Mouse (Mus musculus): ENCODE measurements around the gene Plcb1. TPM values are rescaled to one million over a fixed set of nuclear protein-coding genes. Genes with fewer than 3 reads are reported as not detected.

Plcb1 gene
- polyA plus RNA-seq, 1 experiment from 2014 or later, result 34.5 TPM

DNA sequence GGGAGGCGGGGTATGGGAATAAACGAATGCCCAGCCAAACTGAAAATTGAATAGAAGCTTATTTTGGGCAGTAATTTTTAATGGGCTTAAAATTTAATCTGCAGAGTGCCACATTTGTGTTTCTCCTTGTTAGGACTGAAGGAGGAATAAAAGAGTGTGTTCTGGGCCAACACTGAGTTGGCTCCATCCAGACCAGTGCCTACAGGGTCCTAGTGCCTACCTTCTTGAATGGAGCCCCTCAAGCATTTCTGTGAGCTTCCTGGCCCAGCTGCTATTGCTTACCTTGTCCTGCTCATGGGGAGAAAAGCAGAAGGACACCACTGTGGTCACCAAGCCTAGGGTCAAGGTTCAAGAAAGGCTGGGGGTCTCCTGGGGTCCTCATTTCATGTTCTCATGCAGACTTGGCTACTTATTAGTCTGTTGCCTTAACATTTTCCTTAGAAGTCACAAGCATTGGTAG, 128.3 kb downstream of the Plcb1 start:
- Histone ChIP-seq H3K27me3 (ENCODE audit: control insufficient read depth, insufficient read depth, low read length) (no peaks in the 10 kb centered on the region), H3K4me1 (ENCODE audit: control insufficient read depth, insufficient read depth, low read length) (0 out of 2 replicates have a peak, but pooled peaks cover 6% of the 10 kb centered on the region), H3K9me3 (ENCODE audit: control insufficient read depth, low read length) (no peaks in the 10 kb centered on the region), H3K27ac (ENCODE audit: low read depth, low read length) (no peak overlapping the region), H3K4me3 (ENCODE audit: low read length) (no peak overlapping the region), H3K4me2 (replicated peaks; ENCODE audit: low read depth, low read length) (no peak overlapping the region), H3K9ac (ENCODE audit: low read depth, low read length) (no peak overlapping the region), H3K36me3 (ENCODE audit: control insufficient read depth, insufficient read depth, low read length) (no peaks in the 10 kb centered on the region)
- no peak for ATAC-seq (ENCODE audit: low FRiP score, low TSS enrichment)
- 82% methylated on average over 2 of the region's 2 CpGs for WGBS

DNA sequence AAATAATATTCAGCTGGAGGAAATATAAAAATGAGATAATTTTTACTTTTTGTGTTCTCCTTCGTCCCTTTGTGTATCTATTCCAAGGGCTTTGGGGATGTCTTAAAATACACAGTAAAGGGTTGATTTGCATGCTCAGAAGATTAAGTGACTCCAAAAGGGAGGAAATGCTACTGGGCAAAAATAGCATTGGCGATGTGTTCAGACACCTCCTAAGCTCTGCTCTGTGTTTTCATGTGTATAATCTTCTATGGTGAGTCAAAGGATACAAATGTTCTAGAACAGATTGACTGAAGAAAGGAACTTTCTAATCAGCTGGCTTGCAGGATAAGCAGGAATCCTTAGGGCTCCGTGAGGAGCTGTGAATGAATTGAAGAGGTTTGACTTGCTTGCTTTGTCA, 129.2 kb downstream of the Plcb1 start:
- H3K9ac ChIP-seq (ENCODE audit: low read depth, low read length), result no peak overlapping the region
- no peaks in the 10 kb centered on the region for H3K36me3 ChIP-seq (ENCODE audit: control insufficient read depth, insufficient read depth, low read length)
- 88% methylated on average over 3 of the region's 3 CpGs for WGBS
- H3K4me3 ChIP-seq (ENCODE audit: low read length), result no peak overlapping the region
- no peak overlapping the region for H3K27ac ChIP-seq (ENCODE audit: low read depth, low read length)
- no peaks in the 10 kb centered on the region for H3K27me3 ChIP-seq (ENCODE audit: control insufficient read depth, insufficient read depth, low read length)
- H3K9me3 ChIP-seq (ENCODE audit: control insufficient read depth, low read length), result no peaks in the 10 kb centered on the region
- no peak overlapping the region for H3K4me2 ChIP-seq (replicated peaks; ENCODE audit: low read depth, low read length)
- 0 out of 2 replicates have a peak, but pooled peaks cover 6% of the 10 kb centered on the region for H3K4me1 ChIP-seq (ENCODE audit: control insufficient read depth, insufficient read depth, low read length)
- ATAC-seq (ENCODE audit: low FRiP score, low TSS enrichment), result no peak

DNA sequence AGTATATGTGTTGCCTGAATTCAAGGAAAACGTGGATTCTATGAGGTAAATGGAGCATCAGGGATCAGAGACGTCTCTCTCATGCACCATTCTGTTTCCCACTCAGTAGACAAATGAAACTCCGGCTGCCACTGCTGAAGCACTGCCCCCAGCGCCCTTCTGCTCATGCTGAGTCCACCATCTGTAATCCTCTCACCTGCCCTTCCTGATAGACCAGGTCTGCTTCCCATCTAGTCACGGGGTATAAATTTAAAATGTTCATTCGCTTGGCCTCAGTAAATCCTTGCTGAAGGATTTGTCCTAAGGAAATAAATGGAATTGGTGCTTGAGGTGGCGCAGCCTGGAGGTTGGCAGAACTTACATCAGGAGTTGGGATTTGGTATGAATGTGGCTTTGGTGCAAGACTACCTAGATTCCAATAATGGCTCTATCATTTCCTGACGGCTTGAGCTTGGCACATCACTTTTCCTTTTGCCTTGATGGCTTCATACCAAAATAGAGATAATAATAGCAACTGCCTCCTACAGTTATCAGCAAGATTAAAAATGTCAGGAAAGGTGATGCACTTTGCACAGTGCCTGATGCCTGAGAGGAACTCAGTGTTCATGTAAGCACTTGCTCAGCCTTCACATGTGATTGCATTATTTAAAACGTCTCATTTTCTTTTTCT, 134.9 kb downstream of the Plcb1 start:
- Histone ChIP-seq H3K4me3 (ENCODE audit: low read length) (no peak overlapping the region), H3K36me3 (ENCODE audit: control insufficient read depth, insufficient read depth, low read length) (no peaks in the 10 kb centered on the region), H3K27ac (ENCODE audit: low read depth, low read length) (no peak overlapping the region), H3K9me3 (ENCODE audit: control insufficient read depth, low read length) (no peaks in the 10 kb centered on the region), H3K4me2 (replicated peaks; ENCODE audit: low read depth, low read length) (no peak overlapping the region), H3K4me1 (ENCODE audit: control insufficient read depth, insufficient read depth, low read length) (no peaks in the 10 kb centered on the region), H3K9ac (ENCODE audit: low read depth, low read length) (no peak overlapping the region), H3K27me3 (ENCODE audit: control insufficient read depth, insufficient read depth, low read length) (no peaks in the 10 kb centered on the region)
- WGBS, result 86% methylated on average over 9 of the region's 9 CpGs
- no peak for ATAC-seq (ENCODE audit: low FRiP score, low TSS enrichment)

DNA sequence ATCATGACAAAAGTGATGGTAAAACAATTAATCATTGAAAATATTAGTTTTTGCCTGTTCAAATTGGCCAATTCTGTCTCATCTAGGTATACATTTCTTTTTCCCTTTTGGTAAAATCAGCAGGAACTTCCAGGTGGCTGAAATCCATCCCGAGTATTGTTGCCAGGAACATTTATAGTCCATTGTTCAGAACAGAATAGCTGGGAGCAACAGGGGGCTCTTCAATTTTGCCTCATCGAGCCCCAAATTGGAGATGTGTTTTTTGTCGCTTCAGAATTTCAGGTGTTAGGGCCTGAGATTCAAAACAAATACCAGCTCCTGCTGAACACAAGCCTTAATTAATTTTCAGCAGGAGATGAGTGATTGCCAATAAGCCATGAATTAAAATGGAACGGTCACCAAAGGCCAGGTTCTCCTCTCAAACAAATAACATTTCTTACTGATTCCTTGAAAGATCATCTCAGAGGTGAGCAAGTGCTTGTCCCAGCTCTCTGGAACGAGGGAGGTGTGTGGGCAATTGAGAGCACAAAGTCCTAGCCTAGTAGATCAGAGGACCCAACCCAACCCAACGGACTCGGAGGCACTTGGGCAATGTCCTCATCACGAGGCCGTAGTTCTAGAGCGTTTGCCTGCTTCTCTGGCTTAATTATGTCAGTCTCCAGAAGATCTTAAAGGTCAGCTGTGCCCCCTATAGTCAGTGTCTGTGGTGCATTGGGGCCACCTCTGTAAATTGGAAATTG, 136.9 kb downstream of the Plcb1 start:
- Histone ChIP-seq H3K4me3 (ENCODE audit: low read length) (no peak overlapping the region), H3K4me2 (replicated peaks; ENCODE audit: low read depth, low read length) (no peak overlapping the region), H3K9ac (ENCODE audit: low read depth, low read length) (no peak overlapping the region), H3K27me3 (ENCODE audit: control insufficient read depth, insufficient read depth, low read length) (no peaks in the 10 kb centered on the region), H3K27ac (ENCODE audit: low read depth, low read length) (no peak overlapping the region), H3K36me3 (ENCODE audit: control insufficient read depth, insufficient read depth, low read length) (no peaks in the 10 kb centered on the region), H3K9me3 (ENCODE audit: control insufficient read depth, low read length) (no peaks in the 10 kb centered on the region), H3K4me1 (ENCODE audit: control insufficient read depth, insufficient read depth, low read length) (0 out of 2 replicates have a peak, but pooled peaks cover 4% of the 10 kb centered on the region)
- 88% methylated on average over 10 of the region's 10 CpGs for WGBS
- no peak for ATAC-seq (ENCODE audit: low FRiP score, low TSS enrichment)

DNA sequence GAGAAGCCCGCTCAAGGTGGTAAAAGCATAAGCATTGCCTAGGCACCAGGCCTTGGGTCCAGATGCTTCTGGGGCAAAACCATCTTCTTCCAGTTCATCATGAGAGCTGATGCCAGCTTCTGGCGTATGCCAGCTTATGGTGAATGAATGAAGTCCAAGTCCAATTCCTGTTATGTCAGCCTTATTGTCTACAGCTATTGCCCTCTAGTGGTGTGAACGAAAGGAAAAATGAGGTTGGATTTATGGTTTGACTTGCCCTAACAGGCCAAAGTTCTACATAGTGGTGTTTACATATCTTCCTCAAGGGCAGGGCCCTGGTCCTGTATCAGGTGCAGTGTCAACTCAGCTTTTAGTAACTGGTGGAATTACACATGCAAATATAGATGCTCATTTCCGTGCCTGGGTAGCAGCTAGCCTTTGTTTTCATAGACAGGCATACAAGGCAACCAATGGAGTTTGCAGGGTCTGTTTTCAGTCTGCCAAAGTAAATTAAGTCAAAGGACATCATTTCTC, 138.3 kb downstream of the Plcb1 start:
- Histone ChIP-seq H3K36me3 (ENCODE audit: control insufficient read depth, insufficient read depth, low read length) (no peaks in the 10 kb centered on the region), H3K4me2 (replicated peaks; ENCODE audit: low read depth, low read length) (no peak overlapping the region), H3K9ac (ENCODE audit: low read depth, low read length) (no peak overlapping the region), H3K4me3 (ENCODE audit: low read length) (no peak overlapping the region), H3K27ac (ENCODE audit: low read depth, low read length) (no peak overlapping the region), H3K4me1 (ENCODE audit: control insufficient read depth, insufficient read depth, low read length) (0 out of 2 replicates have a peak, but pooled peaks cover 4% of the 10 kb centered on the region), H3K27me3 (ENCODE audit: control insufficient read depth, insufficient read depth, low read length) (no peaks in the 10 kb centered on the region), H3K9me3 (ENCODE audit: control insufficient read depth, low read length) (no peaks in the 10 kb centered on the region)
- ATAC-seq (ENCODE audit: low FRiP score, low TSS enrichment), result no peak
- 88% methylated on average over 4 of the region's 4 CpGs for WGBS

DNA sequence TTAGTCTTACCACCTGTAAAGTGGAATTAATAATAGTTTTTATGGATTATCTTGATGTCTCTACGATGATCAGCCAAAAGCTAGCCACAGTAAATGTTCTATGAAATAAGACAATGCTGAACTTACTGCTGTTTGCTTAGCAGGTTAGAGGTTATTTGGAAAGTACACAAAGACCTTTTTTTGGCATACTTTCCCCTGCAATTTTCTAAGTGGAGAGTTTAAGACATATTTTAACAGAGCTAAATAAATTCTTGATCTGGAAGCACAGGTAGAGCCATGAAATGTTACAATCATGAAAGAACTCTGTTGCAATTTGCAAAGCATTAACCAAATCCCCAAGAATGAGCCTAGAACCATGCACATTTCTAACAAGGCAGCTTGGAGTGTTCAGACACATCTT, 140.4 kb downstream of the Plcb1 start:
- H3K9ac ChIP-seq (ENCODE audit: low read depth, low read length), result no peak overlapping the region
- no peaks in the 10 kb centered on the region for H3K27me3 ChIP-seq (ENCODE audit: control insufficient read depth, insufficient read depth, low read length)
- 86% methylated on average over 1 of the region's 1 CpGs for WGBS
- no peaks in the 10 kb centered on the region for H3K9me3 ChIP-seq (ENCODE audit: control insufficient read depth, low read length)
- no peak for ATAC-seq (ENCODE audit: low FRiP score, low TSS enrichment)
- peaks cover 10% of the 10 kb centered on the region; the same call in 1 of the 2 replicates for H3K4me1 ChIP-seq (ENCODE audit: control insufficient read depth, insufficient read depth, low read length)
- no peak overlapping the region for H3K4me3 ChIP-seq (ENCODE audit: low read length)
- H3K36me3 ChIP-seq (ENCODE audit: control insufficient read depth, insufficient read depth, low read length), result no peaks in the 10 kb centered on the region
- H3K27ac ChIP-seq (ENCODE audit: low read depth, low read length), result no peak overlapping the region
- no peak overlapping the region for H3K4me2 ChIP-seq (replicated peaks; ENCODE audit: low read depth, low read length)

DNA sequence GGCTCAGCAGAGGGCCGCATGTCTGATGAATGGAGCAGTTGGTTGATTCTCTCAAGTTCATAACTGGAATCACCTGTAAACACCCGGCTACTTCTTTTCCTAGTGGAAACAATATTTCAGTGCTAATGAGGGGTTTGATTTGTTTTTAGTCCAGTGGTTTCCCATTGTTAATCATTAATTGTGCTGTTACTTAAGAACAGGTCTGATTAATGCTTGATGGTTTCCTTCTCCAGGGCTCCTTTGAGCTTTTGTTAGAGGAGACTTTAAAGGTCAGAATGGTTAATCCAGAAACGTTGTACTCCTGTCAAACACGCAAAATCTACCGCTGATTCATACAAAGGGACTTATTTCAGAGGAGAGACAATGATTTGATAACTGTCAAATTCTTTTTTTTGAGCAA, 141.2 kb downstream of the Plcb1 start:
- Histone ChIP-seq H3K4me2 (replicated peaks; ENCODE audit: low read depth, low read length) (no peak overlapping the region), H3K36me3 (ENCODE audit: control insufficient read depth, insufficient read depth, low read length) (no peaks in the 10 kb centered on the region), H3K27me3 (ENCODE audit: control insufficient read depth, insufficient read depth, low read length) (no peaks in the 10 kb centered on the region), H3K4me3 (ENCODE audit: low read length) (no peak overlapping the region), H3K9ac (ENCODE audit: low read depth, low read length) (no peak overlapping the region), H3K9me3 (ENCODE audit: control insufficient read depth, low read length) (no peaks in the 10 kb centered on the region), H3K27ac (ENCODE audit: low read depth, low read length) (no peak overlapping the region), H3K4me1 (ENCODE audit: control insufficient read depth, insufficient read depth, low read length) (peaks cover 15% of the 10 kb centered on the region; the same call in 1 of the 2 replicates)
- peak; percentile 63; the same call in 1 of the 2 replicates for ATAC-seq (ENCODE audit: low FRiP score, low TSS enrichment)
- WGBS, result 35% methylated on average over 5 of the region's 5 CpGs

DNA sequence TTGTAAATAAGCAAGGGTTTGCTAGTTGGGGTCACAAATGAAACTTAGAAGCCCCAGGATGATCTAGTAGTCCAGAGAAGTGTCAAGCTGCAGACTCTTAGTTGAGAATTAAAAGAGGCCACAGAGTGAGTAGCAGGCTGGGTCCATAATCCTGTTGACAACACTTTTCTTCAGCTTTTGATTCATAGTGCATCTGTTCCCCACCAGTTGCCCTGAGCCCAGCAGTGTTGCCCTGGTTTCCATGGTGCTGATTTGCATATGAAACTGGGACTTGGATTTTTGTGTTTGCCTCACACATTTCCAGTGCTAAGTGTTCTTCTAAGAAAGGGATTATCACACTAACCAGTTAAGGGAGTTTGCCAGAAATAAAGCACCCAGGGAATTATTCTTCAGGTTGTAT, 143.6 kb downstream of the Plcb1 start:
- no peaks in the 10 kb centered on the region for H3K36me3 ChIP-seq (ENCODE audit: control insufficient read depth, insufficient read depth, low read length)

DNA sequence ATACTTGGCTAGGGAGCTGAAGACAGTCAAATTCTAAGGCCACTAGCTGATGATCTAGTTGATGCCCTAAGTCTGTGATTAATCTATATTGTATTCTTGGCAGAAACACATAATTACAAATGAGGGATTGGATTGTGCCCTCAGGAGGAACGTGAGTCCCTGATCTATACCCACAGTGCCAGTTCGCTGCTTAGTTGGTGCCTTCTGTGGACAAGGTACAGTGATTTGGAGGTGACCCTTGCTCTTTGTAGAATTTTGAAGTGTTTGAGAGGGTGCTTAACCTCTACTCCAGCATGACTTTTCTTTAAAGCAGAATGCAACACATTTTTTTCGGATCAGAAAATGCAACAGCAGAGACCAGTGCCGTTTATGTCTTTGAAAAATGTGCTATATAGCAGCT, 145.1 kb downstream of the Plcb1 start:
- WGBS, result 65% methylated on average over 4 of the region's 4 CpGs
- Histone ChIP-seq H3K9ac (ENCODE audit: low read depth, low read length) (no peak overlapping the region), H3K4me1 (ENCODE audit: control insufficient read depth, insufficient read depth, low read length) (peaks cover 15% of the 10 kb centered on the region; the same call in 1 of the 2 replicates), H3K4me3 (ENCODE audit: low read length) (no peak overlapping the region), H3K27me3 (ENCODE audit: control insufficient read depth, insufficient read depth, low read length) (no peaks in the 10 kb centered on the region), H3K36me3 (ENCODE audit: control insufficient read depth, insufficient read depth, low read length) (no peaks in the 10 kb centered on the region), H3K9me3 (ENCODE audit: control insufficient read depth, low read length) (no peaks in the 10 kb centered on the region), H3K27ac (ENCODE audit: low read depth, low read length) (no peak overlapping the region; the same call in 1 of the 2 replicates), H3K4me2 (replicated peaks; ENCODE audit: low read depth, low read length) (no peak overlapping the region)
- no peak for ATAC-seq (ENCODE audit: low FRiP score, low TSS enrichment)

More for the DNA sequence above, 143.6 kb downstream of the Plcb1 start:
- Histone ChIP-seq H3K27me3 (ENCODE audit: control insufficient read depth, insufficient read depth, low read length) (no peaks in the 10 kb centered on the region), H3K27ac (ENCODE audit: low read depth, low read length) (no peak overlapping the region), H3K9me3 (ENCODE audit: control insufficient read depth, low read length) (no peaks in the 10 kb centered on the region), H3K9ac (ENCODE audit: low read depth, low read length) (no peak overlapping the region), H3K4me3 (ENCODE audit: low read length) (no peak overlapping the region), H3K4me1 (ENCODE audit: control insufficient read depth, insufficient read depth, low read length) (peaks cover 15% of the 10 kb centered on the region; the same call in 1 of the 2 replicates), H3K4me2 (replicated peaks; ENCODE audit: low read depth, low read length) (no peak overlapping the region)
- no peak for ATAC-seq (ENCODE audit: low FRiP score, low TSS enrichment)

All from kidney, embryonic 14.5 days (tissue).